Mouse (Mus musculus): Measurements from ENCODE around the gene Ism1.

- TF ChIP-seq CTCF (IDR thresholded peaks at IDR 0.05; ENCODE audit: low read depth) (no peak), EP300 (optimal IDR thresholded peaks at IDR 0.05) (no peak)
Measured at GRCm38 (mm10) chr2:139637861-139638260, 40.1 kb upstream of the Ism1 start.
